Mouse (Mus musculus) right cerebral cortex, adult 2 months (tissue): Measurements from ENCODE around the gene Ptger1.

Source experiments
- DNase-seq, 2 experiments: peaks; one replicate each; pipeline ENCODE4 v3.0.0; 2021 to 2022; ENCODE audit warnings: low spot score in 2 of 2

Gene Ptger1

GRCm38 (mm10) chr8:83665969-83666865 lies at the start of gene Ptger1:
Ptger1 (plus strand) TSS chr8:83666678.
- DNase-seq: peak; percentile 29 to 42

- peak; percentile 31 to 53 for DNase-seq
Measured at GRCm38 (mm10) chr8:83617111-83617510, 49.4 kb upstream of the Ptger1 start.

GRCm38 (mm10) chr8:83618566-83618965 lies 47.9 kb upstream of the Ptger1 start:
- DNase-seq: no peak

- no peak for DNase-seq
Measured at GRCm38 (mm10) chr8:83619568-83620285, 46.8 kb upstream of the Ptger1 start.

GRCm38 (mm10) chr8:83621691-83622388 lies 44.6 kb upstream of the Ptger1 start:
- DNase-seq: no peak

GRCm38 (mm10) chr8:83622389-83622989 lies 44.0 kb upstream of the Ptger1 start:
- DNase-seq: peak; percentile 93 to 97

GRCm38 (mm10) chr8:83623549-83623948 lies 42.9 kb upstream of the Ptger1 start:
- DNase-seq: no peak

- no peak for DNase-seq
Measured at GRCm38 (mm10) chr8:83624739-83625138, 41.7 kb upstream of the Ptger1 start.

- no peak for DNase-seq
Measured at GRCm38 (mm10) chr8:83625676-83626299, 40.7 kb upstream of the Ptger1 start.

GRCm38 (mm10) chr8:83632083-83632707 lies 34.3 kb upstream of the Ptger1 start:
- DNase-seq: no peak

GRCm38 (mm10) chr8:83638856-83639255 lies 27.6 kb upstream of the Ptger1 start:
- DNase-seq: no peak

- DNase-seq: no peak
Measured at GRCm38 (mm10) chr8:83639649-83640048, 26.8 kb upstream of the Ptger1 start.

GRCm38 (mm10) chr8:83647511-83647910 lies 19.0 kb upstream of the Ptger1 start:
- DNase-seq: no peak

- DNase-seq: no peak
Measured at GRCm38 (mm10) chr8:83648031-83648430, 18.4 kb upstream of the Ptger1 start.

GRCm38 (mm10) chr8:83649699-83650098 lies 16.8 kb upstream of the Ptger1 start:
- DNase-seq: peak; percentile 25 to 37

- DNase-seq: peak; percentile 95 to 98
Measured at GRCm38 (mm10) chr8:83652030-83652743, 14.3 kb upstream of the Ptger1 start, which contains the start of gene Gipc1. Gipc1 (plus strand) TSS chr8:83652677.

GRCm38 (mm10) chr8:83652744-83653661 lies 13.5 kb upstream of the Ptger1 start:
- peak; percentile 43 to 55 for DNase-seq

GRCm38 (mm10) chr8:83653662-83654017 lies 12.8 kb upstream of the Ptger1 start:
- peak; percentile 44 to 52 for DNase-seq

- no peak for DNase-seq
Measured at GRCm38 (mm10) chr8:83654725-83655124, 11.8 kb upstream of the Ptger1 start.
